Mouse (Mus musculus) ES-Bruce4 (cell line): Measurements from ENCODE around the gene Sh3rf1.

Experiments
- CTCF ChIP-seq: IDR thresholded peaks from one replicate; pipeline ENCODE4 v1.8.1; 2011; ENCODE audit warnings: low read depth, low read length
- POLR2A ChIP-seq: IDR thresholded peaks from one replicate; pipeline ENCODE4 v1.8.1; 2011; ENCODE audit warnings: low read length; ENCODE audit not compliant: insufficient read depth

- no peak for TF ChIP-seq CTCF
- TF ChIP-seq POLR2A = no peak
These were observed 37.7 kb downstream of the Sh3rf1 start for GRCm38 (mm10) chr8:61261374-61261773.
